In genomic region chr8:12928033-12928432, GRCm38 (mm10) we compare ENCODE assay signal across 10 mouse cellular contexts. TPM values are rescaled to one million over a fixed set of nuclear protein-coding genes. Genes with fewer than 3 reads are reported as not detected.
DNase-seq lines count a peak whose midpoint lies in the region; ATAC-seq and TF ChIP-seq lines count a peak whose summit lies in the region.
"Had no signal": no experiment of that assay in that cellular context is flagged by ENCODE, and none has a peak within 500 bp of the region (broad histone marks: within the 10 kb centered on the region; RNA-seq: fewer than 3 reads in every experiment).

No protein-coding gene starts in this region.

- 0 out of 2 replicates have a peak, but pooled peaks have one; percentile 17 for ATAC-seq in hindbrain, embryonic 16.5 days

- peak overlapping the region; percentile 4; the same call in 1 of the 2 replicates for H3K4me2 ChIP-seq in hindbrain, embryonic 16.5 days (ENCODE audit: low read length)
- H3K4me2 ChIP-seq: heart, embryonic 11.5 days; liver, embryonic 11.5 days had no signal

- H3K4me3 ChIP-seq in gastrocnemius, adult 2 months: peak overlapping the region; percentile 68
- peak overlapping the region; percentile 35 for H3K4me3 ChIP-seq in layer of hippocampus, adult 2 months
- no peak overlapping the region for H3K4me3 ChIP-seq in hindbrain, embryonic 16.5 days (ENCODE audit: low read length)

- H3K4me1 ChIP-seq in hindbrain, embryonic 16.5 days (ENCODE audit: control insufficient read depth, insufficient read depth, low read depth, low read length): peaks cover 19% of the 10 kb centered on the region

- WGBS in hindbrain, embryonic 16.5 days: 74% methylated on average over 8 of the region's 8 CpGs

- H3K27me3 ChIP-seq in hindbrain, embryonic 16.5 days (replicated peaks; ENCODE audit: control insufficient read depth, insufficient read depth, low read length): no peaks in the 10 kb centered on the region

- intact Hi-C loops in gastrocnemius, adult 2 months (cut with DNase I): no loop called here
- intact Hi-C loops in gastrocnemius, postnatal 36 days (cut with DNase I): no loop called here

- TF ChIP-seq CTCF in gastrocnemius, adult 2 months (IDR thresholded peaks at IDR 0.05): no peak
- TF ChIP-seq CTCF in layer of hippocampus, adult 2 months (conservative IDR thresholded peaks at IDR 0.05): no peak

- H3K36me3 ChIP-seq in hindbrain, embryonic 16.5 days (ENCODE audit: control insufficient read depth, insufficient read depth, low read length): no peaks in the 10 kb centered on the region

- H3K27ac ChIP-seq in gastrocnemius, adult 2 months: peak overlapping the region; percentile 87
- peak overlapping the region; percentile 79 for H3K27ac ChIP-seq in layer of hippocampus, adult 2 months
- no peak overlapping the region; the same call in 1 of the 2 replicates for H3K27ac ChIP-seq in hindbrain, embryonic 16.5 days (ENCODE audit: low read depth, low read length)

- no peak for DNase-seq in gastrocnemius, adult 2 months
- DNase-seq in gastrocnemius, postnatal 36 days: no peak
- DNase-seq in layer of hippocampus, adult 2 months (ENCODE audit: low spot score in 2 of 2): peak in 1 of 2 experiments; percentile 40
- no peak for DNase-seq in layer of hippocampus, postnatal 10 days (ENCODE audit: low spot score in 2 of 2)
- DNase-seq in cerebellum, adult 11 months: peak; percentile 55
- DNase-seq in urinary bladder, adult 2 months (ENCODE audit: low spot score): no peak
- no peak for DNase-seq in urinary bladder, adult 18-20 months (ENCODE audit: low spot score in 2 of 2)

- H3K9me3 ChIP-seq in hindbrain, embryonic 16.5 days (ENCODE audit: control insufficient read depth, low read length): no peaks in the 10 kb centered on the region

- no peak overlapping the region for H3K9ac ChIP-seq in hindbrain, embryonic 16.5 days (ENCODE audit: low read depth, low read length)

RNA-seq across cellular contexts. Expression of gene Mcf2l, which starts 54.4 kb away (rescaled TPM):
- total RNA-seq in gastrocnemius, adult 2 months (2021): 10 to 100 TPM; 26.0 to 49.7 TPM
- total RNA-seq in gastrocnemius, postnatal 36 days (2021): 10 to 100 TPM; 26.0 to 29.3 TPM
- total RNA-seq in layer of hippocampus, adult 2 months (2021): 100 to 1,000 TPM; 225 to 238 TPM
- total RNA-seq in layer of hippocampus, postnatal 10 days (2021): 100 to 1,000 TPM; 269 to 278 TPM
- 142 and 159 TPM in 2 replicates for polyA plus RNA-seq in hindbrain, embryonic 16.5 days (2015; fragmentation: Nextera tagmentation; extraction: Ambion mirVana)
- 4.8 and 10.3 TPM in 2 replicates for polyA plus RNA-seq in urinary bladder, adult 2 months (2012; rRNA removed)

Comparison
In these comparisons a context has a peak if more than half of its experiments do, and no peak if none do; other contexts are left out.
1. RNA of gene Mcf2l, which starts 54.4 kb away (total RNA-seq): 269 to 278 TPM in layer of hippocampus, postnatal 10 days and 225 to 238 TPM in layer of hippocampus, adult 2 months; 26.0 to 49.7 TPM in gastrocnemius, adult 2 months and 26.0 to 29.3 TPM in gastrocnemius, postnatal 36 days; every median in the first group is over 4 times any median in the second.